Mouse (Mus musculus): Measurements from ENCODE around the gene Snx8.

Snx8 gene

DNA sequence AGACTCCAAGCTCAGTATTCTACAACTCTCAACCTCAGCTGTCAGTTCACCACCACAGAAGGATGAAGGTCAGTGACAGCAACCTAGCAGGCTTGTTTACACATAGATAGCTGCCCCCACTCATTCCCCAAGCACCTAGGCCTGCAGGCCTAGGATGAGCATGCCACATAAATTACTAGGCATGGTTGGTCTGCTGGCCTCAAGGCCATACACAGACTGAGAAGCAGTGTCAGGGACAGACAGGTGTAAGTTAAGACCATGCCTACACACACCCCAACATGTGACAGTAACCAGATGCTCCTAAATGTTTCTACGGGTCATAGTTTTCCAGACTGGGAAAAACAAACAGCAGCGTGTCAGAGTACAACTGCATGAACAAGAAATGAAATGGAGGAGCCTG lies 19.6 kb downstream of the Snx8 start:
- CTCF ChIA-PET = interaction anchor here in 1 of 4 experiments (0.7 kb wide), 1 partner anchor 10 kb away, joined by 3 read pairs; no protein-coding TSS in a partner anchor

GRCm38 (mm10) chr5:140368926-140369325 lies 20.1 kb downstream of the Snx8 start:
- CTCF ChIA-PET = no interaction called here

More for the DNA sequence above, 19.6 kb downstream of the Snx8 start:
- POLR2A ChIA-PET = no interaction called here

DNA sequence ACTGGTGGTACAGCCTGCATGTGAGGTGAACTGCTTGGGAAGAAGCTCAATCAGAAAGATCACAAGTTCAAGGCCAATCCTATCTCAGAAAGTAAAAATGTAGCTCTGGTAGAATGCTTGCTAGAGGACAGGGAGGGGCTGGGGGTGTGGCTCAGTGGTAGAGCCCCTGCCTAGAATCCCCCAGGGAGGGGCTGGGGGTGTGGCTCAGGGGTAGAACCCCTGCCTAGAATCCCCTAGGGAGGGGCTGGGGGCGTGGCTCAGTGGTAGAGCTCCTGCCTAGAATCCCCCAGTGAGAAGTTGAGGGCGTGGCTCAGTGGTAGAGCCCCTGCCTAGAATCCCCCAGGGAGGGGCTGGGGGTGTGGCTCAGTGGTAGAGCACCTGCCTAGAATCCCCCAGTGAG lies 20.9 kb downstream of the Snx8 start:
- ChIA-PET POLR2A (interaction anchor here (0.6 to 2.7 kb wide), 16 partner anchors 9 to 76 kb away, joined by 3 to 8 read pairs (median 4); partner anchors contain the start of genes Eif3b (in 2 of the 4) and Snx8 (in 1 of the 4)), CTCF (interaction anchor here in 1 of 4 experiments (1.0 kb wide), 1 partner anchor 36 kb away, joined by 3 read pairs; no protein-coding TSS in a partner anchor)

More at GRCm38 (mm10) chr5:140368926-140369325, 20.1 kb downstream of the Snx8 start:
- POLR2A ChIA-PET = interaction anchor here in 2 of 4 experiments (1.0 to 1.5 kb wide), 3 partner anchors 11 to 28 kb away, joined by 3 to 7 read pairs (median 4); no protein-coding TSS in a partner anchor

GRCm38 (mm10) chr5:140364415-140364814 lies 24.6 kb downstream of the Snx8 start:
- POLR2A ChIA-PET = interaction anchor here in 1 of 4 experiments (1.0 kb wide), 1 partner anchor 25 kb away, joined by 4 read pairs; no protein-coding TSS in a partner anchor
- CTCF ChIA-PET = interaction anchor here in 1 of 4 experiments (0.7 kb wide), 1 partner anchor 44 kb away, joined by 5 read pairs; no protein-coding TSS in a partner anchor

DNA sequence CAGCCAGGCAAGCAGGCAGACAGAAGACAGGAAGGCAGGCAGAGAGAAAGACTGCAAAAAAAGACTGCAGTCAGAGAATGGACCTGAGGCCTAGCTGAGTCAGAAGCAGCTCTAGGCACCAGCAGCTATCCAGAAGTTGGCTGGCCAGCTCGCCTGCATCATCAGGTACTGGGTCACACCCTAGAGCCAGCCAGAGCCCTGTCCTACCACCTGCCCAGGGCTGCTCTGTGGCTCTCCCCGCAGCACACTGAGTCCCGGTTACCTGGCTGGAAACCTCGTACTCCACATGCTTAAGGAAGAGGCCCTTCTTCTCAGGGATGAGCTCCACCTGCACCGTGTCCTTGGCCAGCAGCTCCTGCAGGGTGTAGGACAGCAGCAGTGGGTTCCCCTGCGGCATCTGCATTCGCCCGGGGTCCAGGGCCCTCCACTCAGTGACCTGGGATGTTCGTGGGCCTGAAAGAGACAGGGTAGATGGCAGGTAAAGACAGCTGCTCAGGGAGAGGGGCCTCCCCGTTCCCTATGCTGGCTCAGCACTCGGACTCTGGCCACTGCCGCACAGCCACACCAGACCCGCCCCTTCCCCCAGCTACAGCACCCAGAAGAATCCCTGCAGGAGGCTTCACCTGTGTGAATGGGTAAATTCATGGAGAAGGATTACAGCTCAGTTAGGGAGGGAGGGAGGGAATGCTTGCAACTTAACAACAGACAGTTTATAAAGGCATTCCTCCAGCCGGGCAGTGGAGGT lies 29.0 kb downstream of the Snx8 start:
- POLR2A ChIA-PET = interaction anchor here in 2 of 4 experiments (0.5 to 1.6 kb wide), 9 partner anchors 11 to 802 kb away, joined by 3 to 5 read pairs (median 3); partner anchors contain the start of gene Eif3b (in 1 of the 2)
- CTCF ChIA-PET = interaction anchor here in 2 of 4 experiments (1.0 to 1.3 kb wide), 4 partner anchors 24 to 55 kb away, joined by 3 to 6 read pairs (median 4); no protein-coding TSS in a partner anchor

DNA sequence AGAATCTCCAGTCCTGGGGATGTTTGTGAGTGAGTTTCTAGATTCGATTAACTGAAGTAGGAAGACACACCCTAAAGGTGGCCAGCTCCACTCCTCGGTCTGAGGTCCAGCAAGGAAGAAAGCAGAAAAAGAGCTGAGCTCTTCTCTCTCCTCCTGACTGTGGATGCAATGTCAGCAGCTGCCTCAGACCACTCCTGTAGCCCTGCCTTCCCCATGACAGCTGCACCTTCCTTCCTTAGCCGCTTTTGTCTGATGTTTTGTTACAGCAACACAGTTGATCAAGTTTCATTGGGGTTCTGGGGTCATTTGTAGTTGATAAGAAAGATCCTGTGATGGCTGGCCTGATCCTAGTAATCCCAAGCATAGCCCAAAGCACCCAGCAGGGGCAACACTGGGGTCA lies 31.6 kb downstream of the Snx8 start:
- POLR2A ChIA-PET = interaction anchor here in 2 of 4 experiments (0.6 to 1.6 kb wide), 8 partner anchors 9 to 105 kb away, joined by 3 to 8 read pairs (median 4); partner anchors contain the start of genes Eif3b (in 1 of the 2) and Snx8 (in 1 of the 2)

GRCm38 (mm10) chr5:140355934-140356333 lies 33.1 kb downstream of the Snx8 start:
- ChIA-PET POLR2A (interaction anchor here in 2 of 4 experiments (0.8 to 1.1 kb wide), 4 partner anchors 12 to 46 kb away, joined by 3 to 4 read pairs (median 3); no protein-coding TSS in a partner anchor), CTCF (interaction anchor here in 3 of 4 experiments (0.6 to 1.4 kb wide), 6 partner anchors 11 to 423 kb away, joined by 3 to 7 read pairs (median 3); no protein-coding TSS in a partner anchor)

More for the DNA sequence above, 31.6 kb downstream of the Snx8 start:
- CTCF ChIA-PET = interaction anchor here in 2 of 4 experiments (0.7 to 1.5 kb wide), 3 partner anchors 20 to 89 kb away, joined by 3 to 4 read pairs (median 3); no protein-coding TSS in a partner anchor

DNA sequence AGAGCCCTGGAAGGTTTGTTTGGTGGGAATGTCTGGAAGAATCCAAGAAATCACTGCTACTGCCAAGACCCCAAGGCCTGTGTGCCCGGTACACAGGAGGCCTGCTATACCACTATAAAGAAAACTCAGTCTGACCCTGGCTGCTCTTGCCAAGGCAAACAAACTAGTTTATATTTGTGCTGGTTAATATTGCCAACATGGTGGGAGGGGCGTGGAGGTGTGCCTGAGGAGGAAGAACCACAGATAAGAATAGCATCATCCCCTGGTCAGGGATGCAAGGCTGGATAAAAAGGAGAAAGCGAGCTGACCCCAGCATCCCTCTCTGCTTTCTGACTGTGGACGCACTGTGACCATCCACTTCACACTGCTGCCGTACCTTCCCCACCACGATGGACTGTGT lies 36.7 kb downstream of the Snx8 start:
- ChIA-PET POLR2A (no interaction called here), CTCF (no interaction called here)

GRCm38 (mm10) chr5:140350731-140351497 lies 38.1 kb downstream of the Snx8 start:
- ChIA-PET POLR2A (interaction anchor here in 1 of 4 experiments (0.8 to 1.0 kb wide), 2 partner anchors 10 to 18 kb away, joined by 3 to 6 read pairs; no protein-coding TSS in a partner anchor), CTCF (interaction anchor here in 1 of 4 experiments (1.6 kb wide), 1 partner anchor 12 kb away, joined by 3 read pairs; no protein-coding TSS in a partner anchor)

DNA sequence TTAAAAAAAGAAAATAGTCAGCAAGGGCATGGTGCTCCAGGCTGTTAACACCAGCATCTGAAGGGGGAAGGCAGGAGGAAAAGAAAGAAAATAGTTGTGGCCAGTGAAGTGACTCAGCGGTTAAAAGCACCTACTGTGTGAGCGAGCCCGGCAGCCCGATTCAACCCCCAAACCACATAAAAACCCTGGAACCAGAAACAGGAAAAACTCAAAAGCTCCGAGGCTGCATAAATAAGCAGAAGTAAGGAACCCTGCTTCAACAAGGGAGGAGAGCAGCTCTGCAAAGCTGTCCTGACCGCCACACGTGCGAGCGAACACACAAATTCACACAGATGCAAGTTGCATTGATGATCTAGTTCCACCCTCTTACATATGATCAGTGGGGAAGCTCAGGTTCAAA lies 39.2 kb downstream of the Snx8 start:
- ChIA-PET CTCF (interaction anchor here in 1 of 4 experiments (1.6 kb wide), 1 partner anchor 11 kb away, joined by 3 read pairs; no protein-coding TSS in a partner anchor), POLR2A (interaction anchor here in 1 of 4 experiments (1.6 kb wide), 1 partner anchor 17 kb away, joined by 6 read pairs; no protein-coding TSS in a partner anchor)

- POLR2A ChIA-PET = no interaction called here
- CTCF ChIA-PET = interaction anchor here in 1 of 4 experiments (1.0 kb wide), 1 partner anchor 10 kb away, joined by 3 read pairs; no protein-coding TSS in a partner anchor
Observed at GRCm38 (mm10) chr5:140346050-140346449, 43.0 kb downstream of the Snx8 start.

DNA sequence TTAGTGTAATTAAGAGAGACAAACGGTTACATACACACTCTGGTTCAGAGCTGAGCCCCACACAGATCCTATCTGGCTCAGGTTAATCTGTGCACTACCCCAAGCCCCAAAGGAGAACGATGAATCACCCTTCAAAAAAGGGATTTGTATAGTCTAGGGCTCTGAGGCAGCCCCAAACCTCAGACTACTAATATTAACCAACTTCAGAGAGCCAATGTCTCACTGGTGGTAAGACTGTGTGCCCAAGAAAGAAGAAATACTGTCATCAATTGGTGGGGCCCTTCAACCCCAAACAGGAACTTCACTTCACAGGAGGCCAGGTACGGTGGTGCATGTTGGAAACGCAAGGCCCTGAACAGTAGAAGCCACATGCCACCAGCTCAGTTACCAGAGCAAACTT lies 43.8 kb downstream of the Snx8 start:
- ChIA-PET CTCF (no interaction called here), POLR2A (interaction anchor here in 1 of 4 experiments (1.7 kb wide), 1 partner anchor 13 kb away, joined by 6 read pairs; the partner anchor contains the start of gene Mrm2)

DNA sequence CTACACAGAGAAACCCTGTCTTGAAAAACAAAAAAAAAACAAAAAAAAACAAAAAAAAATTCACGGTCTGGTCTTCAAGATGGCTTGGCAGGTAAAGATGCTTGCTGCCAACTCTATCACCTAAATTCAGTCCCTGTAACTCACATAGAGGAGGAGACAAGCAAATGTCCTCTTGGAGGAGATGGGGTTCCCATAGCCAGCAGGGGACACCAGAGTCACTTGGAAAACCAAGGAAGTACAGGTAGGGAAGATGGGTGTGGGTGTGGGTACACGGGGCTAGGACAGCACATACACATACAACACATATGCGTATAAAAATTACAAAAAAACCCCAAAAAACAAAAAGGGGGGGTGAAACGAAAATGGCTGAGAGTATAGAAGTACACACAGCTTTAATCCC lies 46.2 kb downstream of the Snx8 start:
- CTCF ChIA-PET = interaction anchor here in 3 of 4 experiments (0.5 to 0.7 kb wide), 3 partner anchors 76 to 450 kb away, joined by 3 to 4 read pairs (median 3); no protein-coding TSS in a partner anchor
- POLR2A ChIA-PET = interaction anchor here in 2 of 4 experiments (0.7 to 3.0 kb wide), 5 partner anchors 11 to 320 kb away, joined by 3 to 17 read pairs (median 4); partner anchors contain the start of gene Mrm2 (in 1 of the 2)

- CTCF ChIA-PET = interaction anchor here in 2 of 4 experiments (1.1 to 2.8 kb wide), 3 partner anchors 8 to 42 kb away, joined by 3 to 14 read pairs (median 3); partner anchors contain the start of gene Mrm2 (in 1 of the 2)
- POLR2A ChIA-PET = interaction anchor here in 1 of 4 experiments (1.4 kb wide), 1 partner anchor 9 kb away, joined by 3 read pairs; no protein-coding TSS in a partner anchor
Observed at GRCm38 (mm10) chr5:140339836-140340235, 49.2 kb downstream of the Snx8 start.

GRCm38 (mm10) chr5:140338779-140339178 lies 50.3 kb downstream of the Snx8 start:
- ChIA-PET POLR2A (interaction anchor here in 2 of 4 experiments (0.8 to 1.7 kb wide), 3 partner anchors 18 to 25 kb away, joined by 3 to 5 read pairs (median 4); partner anchors contain the start of genes Mad1l1 (in 1 of the 2) and Nudt1 (in 1 of the 2)), CTCF (interaction anchor here in 3 of 4 experiments (0.6 to 1.4 kb wide), 7 partner anchors 10 to 500 kb away, joined by 3 to 4 read pairs (median 3); no protein-coding TSS in a partner anchor)

GRCm38 (mm10) chr5:140336680-140337079 lies 52.4 kb downstream of the Snx8 start:
- ChIA-PET CTCF (interaction anchor here in 3 of 4 experiments (0.6 to 1.6 kb wide), 11 partner anchors 9 to 516 kb away, joined by 3 to 6 read pairs (median 3); no protein-coding TSS in a partner anchor), POLR2A (interaction anchor here in 2 of 4 experiments (0.6 to 2.2 kb wide), 12 partner anchors 11 to 179 kb away, joined by 3 to 9 read pairs (median 4); partner anchors contain the start of genes Eif3b (in 1 of the 2), Gm4869 (in 1 of the 2), Mad1l1 (in 1 of the 2) and Nudt1 (in 1 of the 2))

GRCm38 (mm10) chr5:140333631-140334030 lies 55.4 kb downstream of the Snx8 start:
- POLR2A ChIA-PET = interaction anchor here (0.8 to 4.0 kb wide), 14 partner anchors 8 to 504 kb away, joined by 3 to 31 read pairs (median 6); partner anchors contain the start of genes Eif3b (in 2 of the 4), Mad1l1 (in 1 of the 4), Nudt1 (in 1 of the 4) and Snx8 (in 1 of the 4)
- CTCF ChIA-PET = interaction anchor here (0.5 to 3.2 kb wide), 16 partner anchors 8 to 1155 kb away, joined by 3 to 14 read pairs (median 4); partner anchors contain the start of genes Ints1 (in 1 of the 4), Mad1l1 (in 1 of the 4) and Nudt1 (in 1 of the 4)
